Comparison of ENCODE assay signal across 8 mouse cellular contexts in genomic region chr15:81236062-81236461, GRCm38 (mm10). TPM values are rescaled to one million over a fixed set of nuclear protein-coding genes. Genes with fewer than 3 reads are reported as not detected.
DNase-seq lines count a peak whose midpoint lies in the region; ATAC-seq and TF ChIP-seq lines count a peak whose summit lies in the region.
"Had no signal": no experiment of that assay in that cellular context is flagged by ENCODE, and none has a peak within 500 bp of the region (broad histone marks: within the 10 kb centered on the region; RNA-seq: fewer than 3 reads in every experiment).

No protein-coding gene starts in this region.

- no peak for TF ChIP-seq CTCF in lung, embryonic 14.5 days (IDR thresholded peaks at IDR 0.05; ENCODE audit: low read depth)
- no peak for TF ChIP-seq CTCF in olfactory bulb, adult 2 months (IDR thresholded peaks at IDR 0.05; ENCODE audit: insufficient read depth, low read depth, low read length)

- peak overlapping the region; percentile 38; the same call in 1 of the 2 replicates for H3K9ac ChIP-seq in lung, embryonic 14.5 days
- H3K9ac ChIP-seq in forebrain, embryonic 15.5 days (replicated peaks): peak overlapping the region; percentile 55; the same call in 1 of the 2 replicates
- H3K9ac ChIP-seq in limb, embryonic 12.5 days (replicated peaks): 0 out of 2 replicates have a peak overlapping the region, but pooled peaks have one; percentile 4

- H3K27ac ChIP-seq in lung, embryonic 14.5 days (ENCODE audit: low read depth): no peak overlapping the region
- no peak overlapping the region for H3K27ac ChIP-seq in forebrain, embryonic 15.5 days (replicated peaks)
- no peak overlapping the region for H3K27ac ChIP-seq in limb, embryonic 12.5 days
- peak overlapping the region; percentile 7; the same call in 1 of the 2 replicates for H3K27ac ChIP-seq in olfactory bulb, adult 2 months (ENCODE audit: insufficient read depth, low read depth, low read length)

- TF ChIP-seq POLR2A in olfactory bulb, adult 2 months (IDR thresholded peaks at IDR 0.05; ENCODE audit: insufficient read depth, low read depth, low read length): no peak

- no peak for ATAC-seq in lung, embryonic 14.5 days (ENCODE audit: insufficient read depth)
- ATAC-seq in forebrain, embryonic 15.5 days (replicated peaks): no peak
- no peak for ATAC-seq in limb, embryonic 12.5 days (ENCODE audit: insufficient number of reproducible peaks, insufficient read depth, low FRiP score, low TSS enrichment, low read depth)

- peak overlapping the region; percentile 64 for H3K4me2 ChIP-seq in lung, embryonic 14.5 days
- peak overlapping the region; percentile 87 for H3K4me2 ChIP-seq in forebrain, embryonic 15.5 days (replicated peaks)
- peak overlapping the region; percentile 71 for H3K4me2 ChIP-seq in limb, embryonic 12.5 days

- H3K9me3 ChIP-seq in lung, embryonic 14.5 days (ENCODE audit: low read depth, low read length): no peaks in the 10 kb centered on the region
- no peaks in the 10 kb centered on the region for H3K9me3 ChIP-seq in forebrain, embryonic 15.5 days
- H3K9me3 ChIP-seq in limb, embryonic 12.5 days: no peaks in the 10 kb centered on the region

- peak overlapping the region; percentile 31 for H3K4me3 ChIP-seq in lung, embryonic 14.5 days (ENCODE audit: low read depth, low read length)
- H3K4me3 ChIP-seq in forebrain, embryonic 15.5 days: peak overlapping the region; percentile 45
- H3K4me3 ChIP-seq in limb, embryonic 12.5 days (replicated peaks): peak overlapping the region; percentile 37
- peak overlapping the region; percentile 47 for H3K4me3 ChIP-seq in olfactory bulb, adult 2 months (ENCODE audit: insufficient read depth, low read depth, low read length)

- H3K27me3 ChIP-seq in lung, embryonic 14.5 days (ENCODE audit: insufficient read depth, low read length): peaks cover 14% of the 10 kb centered on the region
- peaks cover 3% of the 10 kb centered on the region; the same call in 1 of the 2 replicates for H3K27me3 ChIP-seq in forebrain, embryonic 15.5 days
- peaks cover 61% of the 10 kb centered on the region for H3K27me3 ChIP-seq in limb, embryonic 12.5 days

- no peaks in the 10 kb centered on the region for H3K36me3 ChIP-seq in lung, embryonic 14.5 days (ENCODE audit: insufficient read depth)
- no peaks in the 10 kb centered on the region for H3K36me3 ChIP-seq in forebrain, embryonic 15.5 days
- no peaks in the 10 kb centered on the region for H3K36me3 ChIP-seq in limb, embryonic 12.5 days

- DNase-seq in lung, embryonic 14.5 days: peak; percentile 22
- DNase-seq in lung, adult 18-20 months: no peak
- no peak for DNase-seq in c-Kit-positive CD71-positive TER-119-positive erythroid progenitor cells, embryonic 14.5 days (ENCODE audit: low spot score)
- DNase-seq in testis, postnatal 14 days (ENCODE audit: low spot score): no peak

- 3% methylated on average over 8 of the region's 8 CpGs for WGBS in lung, embryonic 14.5 days
- WGBS in forebrain, embryonic 15.5 days: 8% methylated on average over 8 of the region's 8 CpGs
- 6% methylated on average over 8 of the region's 8 CpGs for WGBS in limb, embryonic 12.5 days
- 7% methylated on average over 8 of the region's 8 CpGs for WGBS in olfactory bulb, adult 2 months

- H3K4me1 ChIP-seq in lung, embryonic 14.5 days (ENCODE audit: insufficient read depth): no peaks in the 10 kb centered on the region
- peaks cover 14% of the 10 kb centered on the region for H3K4me1 ChIP-seq in forebrain, embryonic 15.5 days
- peaks cover 10% of the 10 kb centered on the region for H3K4me1 ChIP-seq in limb, embryonic 12.5 days (replicated peaks)
- H3K4me1 ChIP-seq in olfactory bulb, adult 2 months (ENCODE audit: control insufficient read depth, insufficient read depth, low read length): peaks cover 41% of the 10 kb centered on the region

RNA-seq across cellular contexts. Expression of gene Mchr1, which starts 0.8 kb away (rescaled TPM):
- 0.42 and 0.46 TPM in 2 replicates for polyA plus RNA-seq in lung, embryonic 14.5 days (2014; fragmentation: Nextera tagmentation; extraction: Ambion mirVana)
- polyA plus RNA-seq in forebrain, embryonic 15.5 days (2015; fragmentation: Nextera tagmentation; extraction: Ambion mirVana): 1.2 and 1.8 TPM in 2 replicates
- polyA plus RNA-seq in limb, embryonic 12.5 days (2016; fragmentation: Nextera tagmentation; extraction: Ambion mirVana): 0.90 and 1.2 TPM in 2 replicates
- polyA plus RNA-seq in olfactory bulb, adult 2 months (2012; ENCODE audit: insufficient read depth, insufficient read length, low replicate concordance, missing spikeins): not detected in 2 replicates
- polyA plus RNA-seq: spleen, adult 2 months had no signal

RNA-seq across cellular contexts. Expression of gene Mrtfa, which starts 45.5 kb away (rescaled TPM):
- polyA plus RNA-seq in lung, embryonic 14.5 days (2014; fragmentation: Nextera tagmentation; extraction: Ambion mirVana): 26.3 and 28.9 TPM in 2 replicates
- 24.1 and 25.1 TPM in 2 replicates for polyA plus RNA-seq in forebrain, embryonic 15.5 days (2015; fragmentation: Nextera tagmentation; extraction: Ambion mirVana)
- 20.0 and 22.2 TPM in 2 replicates for polyA plus RNA-seq in limb, embryonic 12.5 days (2016; fragmentation: Nextera tagmentation; extraction: Ambion mirVana)
- not detected in 2 replicates for polyA plus RNA-seq in olfactory bulb, adult 2 months (2012; ENCODE audit: insufficient read depth, insufficient read length, low replicate concordance, missing spikeins)

Comparison
In these comparisons a context has a peak if more than half of its experiments do, and no peak if none do; other contexts are left out.
1. H3K9ac ChIP-seq: peak in every context shown above with its lines; median percentile 55 in forebrain, embryonic 15.5 days; 38 in lung, embryonic 14.5 days; 4 in limb, embryonic 12.5 days.